Mouse (Mus musculus): ENCODE measurements around the gene Brd1.
"Not testable (repeated sequence)": the region's sequence is repeated elsewhere in the genome, so short reads cannot be mapped to it uniquely, and the experiment has no call there.

Brd1 gene

GRCm38 (mm10) chr15:88730717-88731116, 3.3 kb downstream of the Brd1 start:
- no peak for DNase-seq (ENCODE audit: low read depth, low spot score)

- DNase-seq (ENCODE audit: low read depth, low spot score) = no peak
Measured at GRCm38 (mm10) chr15:88727204-88727603, 6.8 kb downstream of the Brd1 start.

- peak; percentile 57 for DNase-seq (ENCODE audit: low read depth, low spot score)
Measured at GRCm38 (mm10) chr15:88725036-88725435, 9.0 kb downstream of the Brd1 start.

GRCm38 (mm10) chr15:88724311-88724710, 9.7 kb downstream of the Brd1 start:
- DNase-seq (ENCODE audit: low read depth, low spot score) = peak; percentile 91

GRCm38 (mm10) chr15:88723205-88723604, 10.8 kb downstream of the Brd1 start:
- no peak for DNase-seq (ENCODE audit: low read depth, low spot score)

GRCm38 (mm10) chr15:88717239-88717638, 16.8 kb downstream of the Brd1 start:
- DNase-seq (ENCODE audit: low read depth, low spot score) = peak; percentile 37

- DNase-seq (ENCODE audit: low read depth, low spot score) = peak; percentile 56
Measured at GRCm38 (mm10) chr15:88716350-88716749, 17.7 kb downstream of the Brd1 start.

- DNase-seq (ENCODE audit: low read depth, low spot score) = peak; percentile 59
Measured at GRCm38 (mm10) chr15:88714021-88714589, 19.9 kb downstream of the Brd1 start.

- no peak for DNase-seq (ENCODE audit: low read depth, low spot score)
Measured at GRCm38 (mm10) chr15:88712501-88712900, 21.5 kb downstream of the Brd1 start.

GRCm38 (mm10) chr15:88709878-88710277, 24.2 kb downstream of the Brd1 start:
- no peak for DNase-seq (ENCODE audit: low read depth, low spot score)

- DNase-seq (ENCODE audit: low read depth, low spot score) = no peak
Measured at GRCm38 (mm10) chr15:88708657-88709511, 25.1 kb downstream of the Brd1 start.

GRCm38 (mm10) chr15:88708204-88708603, 25.8 kb downstream of the Brd1 start:
- DNase-seq (ENCODE audit: low read depth, low spot score) = no peak

- DNase-seq (ENCODE audit: low read depth, low spot score) = not testable (repeated sequence)
Measured at GRCm38 (mm10) chr15:88706987-88707386, 27.0 kb downstream of the Brd1 start.

- no peak for DNase-seq (ENCODE audit: low read depth, low spot score)
Measured at GRCm38 (mm10) chr15:88706320-88706719, 27.7 kb downstream of the Brd1 start.

- no peak for DNase-seq (ENCODE audit: low read depth, low spot score)
Measured at GRCm38 (mm10) chr15:88704284-88704683, 29.7 kb downstream of the Brd1 start.

GRCm38 (mm10) chr15:88702501-88702900, 31.5 kb downstream of the Brd1 start:
- DNase-seq (ENCODE audit: low read depth, low spot score) = peak; percentile 71

- DNase-seq (ENCODE audit: low read depth, low spot score) = peak; percentile 40
Measured at GRCm38 (mm10) chr15:88700759-88701158, 33.3 kb downstream of the Brd1 start.

GRCm38 (mm10) chr15:88699508-88699907, 34.5 kb downstream of the Brd1 start:
- DNase-seq (ENCODE audit: low read depth, low spot score) = no peak

GRCm38 (mm10) chr15:88697586-88697985, 36.4 kb downstream of the Brd1 start:
- no peak for DNase-seq (ENCODE audit: low read depth, low spot score)

GRCm38 (mm10) chr15:88696055-88696454, 38.0 kb downstream of the Brd1 start:
- peak; percentile 49 for DNase-seq (ENCODE audit: low read depth, low spot score)

GRCm38 (mm10) chr15:88694033-88694432, 40.0 kb downstream of the Brd1 start:
- peak; percentile 68 for DNase-seq (ENCODE audit: low read depth, low spot score)

- DNase-seq (ENCODE audit: low read depth, low spot score) = no peak
Measured at GRCm38 (mm10) chr15:88692720-88693119, 41.3 kb downstream of the Brd1 start.

GRCm38 (mm10) chr15:88691129-88691528, 42.9 kb downstream of the Brd1 start:
- DNase-seq (ENCODE audit: low read depth, low spot score) = peak; percentile 69

All from brain, adult 2 months (tissue).